Mouse (Mus musculus) CH12.LX (cell line): ENCODE measurements around the gene Mamdc2.

Source experiments
- MAX ChIP-seq: IDR thresholded peaks from 2 replicates; pipeline ENCODE4 v1.6.1; 2011; ENCODE audit warnings: low read length, improper control_type of control experiment
- SIN3A ChIP-seq: IDR thresholded peaks from 2 replicates; pipeline ENCODE4 v1.6.1; 2012; ENCODE audit warnings: low read length, improper control_type of control experiment, inconsistent platforms

- TF ChIP-seq MAX (no peak), SIN3A (no peak)
These were observed 87.7 kb downstream of the Mamdc2 start for GRCm38 (mm10) chr19:23360536-23360935.
